Mouse (Mus musculus): ENCODE data around the gene Erbb4. TPM values are rescaled to one million over a fixed set of nuclear protein-coding genes. Genes with fewer than 3 reads are reported as not detected.

The Erbb4 gene
- total RNA-seq, 2 experiments from 2014 or later = 0.18 to 0.33 TPM

DNA sequence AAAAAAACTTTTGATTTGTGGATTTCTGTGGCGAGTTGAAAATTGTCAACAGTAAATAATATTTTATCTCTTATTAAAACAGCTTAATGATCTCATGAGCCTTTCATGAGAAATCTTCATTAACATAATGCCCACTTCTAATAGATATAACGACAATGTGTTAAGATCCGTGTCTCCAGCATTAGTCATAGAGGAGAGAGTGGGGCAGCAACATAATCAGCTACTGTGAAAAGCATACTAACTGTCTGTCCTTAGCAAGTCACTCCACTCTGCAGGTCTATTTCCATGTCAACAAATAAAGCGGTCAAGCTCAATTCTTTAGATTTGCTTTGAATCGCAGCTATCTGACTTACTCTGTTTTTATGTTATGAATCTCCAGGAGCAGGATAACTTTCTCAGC lies 80.0 kb downstream of the Erbb4 start:
- DNase-seq (ENCODE audit: low spot score) = no peak

- DNase-seq (ENCODE audit: low spot score) = no peak
These were observed 83.0 kb downstream of the Erbb4 start for GRCm38 (mm10) chr1:69024858-69025257.

DNA sequence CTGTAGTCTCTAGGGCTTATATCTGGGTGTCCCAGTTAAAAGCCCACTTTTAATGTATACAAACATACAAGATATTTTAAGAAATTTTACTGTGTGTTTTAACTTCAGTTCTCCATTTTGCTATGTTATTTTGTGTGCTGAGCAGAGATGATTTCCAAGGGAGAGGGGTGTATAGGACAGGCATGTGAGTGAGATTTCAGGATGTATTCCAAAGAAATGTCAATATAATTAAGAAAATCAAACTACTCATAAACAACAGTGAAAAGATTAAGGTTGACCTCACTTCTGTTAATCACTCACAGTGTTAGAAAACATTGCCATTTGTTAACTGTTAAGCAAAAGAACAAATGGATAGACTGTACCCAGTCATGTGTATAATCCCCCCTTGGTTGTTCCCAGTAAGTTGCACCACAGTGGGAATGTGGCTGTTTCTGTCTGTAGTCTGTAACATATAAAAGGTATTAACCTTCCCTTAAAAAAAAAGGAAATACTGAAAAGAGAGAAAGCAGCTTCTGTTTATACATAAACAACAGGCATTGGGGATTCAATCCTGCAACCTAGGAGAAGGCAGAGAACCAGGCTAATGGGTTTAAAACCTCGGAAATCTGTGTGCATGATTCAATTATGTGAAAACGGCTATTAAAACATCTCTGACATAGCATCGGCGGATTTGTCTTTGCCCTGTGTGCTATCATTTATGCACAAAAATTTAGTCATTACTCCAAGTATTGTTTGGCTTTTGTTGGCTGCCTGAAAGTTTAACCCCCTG lies 84.5 kb downstream of the Erbb4 start:
- no peak for DNase-seq (ENCODE audit: low spot score)

- no peak for DNase-seq (ENCODE audit: low spot score)
These were observed 97.9 kb downstream of the Erbb4 start for GRCm38 (mm10) chr1:69009800-69010505.

GRCm38 (mm10) chr1:69001371-69001770 lies 106.5 kb downstream of the Erbb4 start:
- no peak for DNase-seq (ENCODE audit: low spot score)

DNA sequence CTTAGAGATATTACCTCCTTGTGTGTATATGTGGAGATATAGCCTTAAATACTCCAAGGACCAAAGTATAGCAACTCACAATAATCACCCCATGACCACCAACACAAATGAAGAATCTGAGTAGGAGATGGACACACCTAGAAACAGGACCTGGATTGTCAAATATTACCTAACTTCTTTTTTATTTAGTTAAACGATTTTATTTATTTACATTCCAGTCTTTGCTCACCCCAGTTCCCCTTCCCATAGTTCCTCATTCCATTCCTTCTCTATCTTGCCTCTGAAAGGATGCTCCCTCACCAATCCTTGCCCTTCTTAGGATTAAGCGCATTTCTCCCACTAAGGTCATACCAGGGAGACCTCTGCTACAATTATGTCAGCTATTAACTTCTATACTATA lies 128.6 kb downstream of the Erbb4 start:
- no peak for DNase-seq (ENCODE audit: low spot score)

DNA sequence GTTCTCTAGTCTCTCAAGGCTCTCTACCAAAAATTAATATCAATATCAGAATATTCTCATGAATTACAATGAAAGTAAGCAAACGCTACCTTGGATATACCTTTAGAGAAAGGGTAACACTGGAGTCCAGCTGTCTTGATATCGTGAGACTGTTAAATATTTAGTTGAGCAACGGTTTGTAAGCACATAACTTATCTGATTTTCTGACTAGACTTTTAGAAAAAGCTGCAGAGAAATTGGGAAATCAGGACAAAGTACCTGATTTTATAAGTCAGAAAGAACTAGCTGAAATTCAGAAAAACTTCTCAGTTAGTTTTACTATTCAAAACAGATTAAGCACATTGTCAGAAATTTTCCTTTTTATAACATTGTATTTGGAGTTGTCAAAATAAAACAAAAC lies 129.3 kb downstream of the Erbb4 start:
- DNase-seq (ENCODE audit: low spot score) = no peak

- DNase-seq (ENCODE audit: low spot score) = no peak
These were observed 134.3 kb downstream of the Erbb4 start for GRCm38 (mm10) chr1:68973355-68974127.

DNA sequence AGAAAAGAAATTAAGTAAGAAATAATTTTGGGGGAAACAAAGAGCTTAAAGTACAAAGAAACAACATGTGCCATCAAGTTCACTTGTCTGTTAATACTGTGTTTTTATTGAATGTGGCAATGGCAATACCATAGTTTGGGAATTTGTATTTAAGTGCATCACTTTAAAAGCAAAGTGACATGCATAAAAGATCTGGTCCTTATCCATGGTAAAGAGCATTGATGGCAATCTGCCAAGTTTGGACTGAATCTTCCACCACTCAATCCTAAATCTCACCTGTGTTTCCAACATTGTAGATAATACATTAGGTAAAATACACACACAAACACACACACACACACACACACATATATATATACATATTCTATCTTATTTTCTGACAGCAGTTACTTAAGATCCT lies 143.7 kb downstream of the Erbb4 start:
- DNase-seq (ENCODE audit: low spot score) = no peak

GRCm38 (mm10) chr1:68961365-68962116 lies 146.3 kb downstream of the Erbb4 start:
- no peak for DNase-seq (ENCODE audit: low spot score)

- DNase-seq (ENCODE audit: low spot score) = no peak
These were observed 150.9 kb downstream of the Erbb4 start for GRCm38 (mm10) chr1:68956766-68957533.

DNA sequence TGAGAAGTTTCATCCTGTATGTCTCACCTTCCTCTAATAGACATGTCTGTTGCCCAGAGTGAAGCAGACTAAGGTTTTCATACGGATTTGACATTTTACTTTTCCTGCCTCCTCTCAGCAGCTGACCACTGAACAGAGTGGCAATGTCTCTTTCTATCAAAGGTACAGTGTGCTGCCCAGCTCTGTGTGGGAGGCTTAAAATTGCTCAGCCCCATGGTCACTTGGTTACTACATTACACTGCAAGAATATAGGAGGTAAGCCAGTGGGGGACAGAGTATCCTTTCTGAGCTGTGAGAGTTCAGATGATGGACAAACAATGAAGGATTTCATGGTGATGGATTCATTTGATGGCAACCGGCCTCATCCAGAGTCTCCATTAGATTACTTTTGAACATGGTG lies 152.4 kb downstream of the Erbb4 start:
- DNase-seq (ENCODE audit: low spot score) = no peak

- no peak for DNase-seq (ENCODE audit: low spot score)
These were observed 164.7 kb downstream of the Erbb4 start for GRCm38 (mm10) chr1:68943141-68943540.

- DNase-seq (ENCODE audit: low spot score) = no peak
These were observed 173.1 kb downstream of the Erbb4 start for GRCm38 (mm10) chr1:68934804-68935203.

- DNase-seq (ENCODE audit: low spot score) = no peak
These were observed 174.4 kb downstream of the Erbb4 start for GRCm38 (mm10) chr1:68933330-68934065.

GRCm38 (mm10) chr1:68917828-68918227 lies 190.0 kb downstream of the Erbb4 start:
- DNase-seq (ENCODE audit: low spot score) = no peak

DNA sequence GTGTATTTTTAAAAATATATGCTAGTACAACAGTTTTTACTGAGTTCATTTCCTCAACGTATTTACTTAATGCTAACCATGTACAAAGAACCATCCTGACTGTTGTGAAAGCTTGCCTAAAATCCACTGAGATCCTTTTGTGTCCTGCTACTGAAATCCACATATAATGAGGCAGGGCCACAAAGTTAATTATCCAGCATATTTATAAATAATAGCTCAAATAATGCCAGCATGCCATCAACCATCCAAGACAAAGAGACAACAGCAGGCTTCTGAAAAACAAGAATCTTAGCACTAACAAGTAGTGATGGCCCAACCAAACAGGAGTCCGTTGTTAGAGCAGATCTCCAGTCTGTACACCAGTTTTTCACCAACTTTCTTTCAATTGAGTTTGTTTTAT lies 215.8 kb downstream of the Erbb4 start:
- DNase-seq (ENCODE audit: low spot score) = no peak

DNA sequence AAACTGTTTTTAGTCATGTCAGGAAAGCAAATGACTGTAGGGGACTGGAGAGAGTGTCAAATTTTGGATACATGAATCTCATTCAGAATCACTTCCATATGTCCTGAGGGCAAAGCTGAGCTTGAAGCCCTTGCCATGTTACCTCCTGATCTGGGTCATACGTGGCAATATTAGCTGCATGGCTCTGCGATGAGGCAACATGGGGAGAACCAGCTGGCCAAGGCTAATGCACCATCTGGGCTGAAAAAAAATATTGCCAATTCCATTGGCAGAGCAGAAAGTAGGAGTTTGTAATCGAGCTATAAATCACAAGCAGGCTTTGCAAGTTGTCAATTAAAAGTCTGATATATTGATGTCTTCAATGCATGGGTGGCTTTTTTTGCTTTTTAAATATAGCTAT lies 221.0 kb downstream of the Erbb4 start:
- no peak for DNase-seq (ENCODE audit: low spot score)

GRCm38 (mm10) chr1:68874954-68875353 lies 232.9 kb downstream of the Erbb4 start:
- no peak for DNase-seq (ENCODE audit: low spot score)

GRCm38 (mm10) chr1:68873635-68874020 lies 234.2 kb downstream of the Erbb4 start:
- no peak for DNase-seq (ENCODE audit: low spot score)
